Mouse (Mus musculus) cerebellum, postnatal 4 days (tissue): Measurements from ENCODE around the gene Tecr.

Source experiments
- DNase-seq, 2 experiments: peaks; one replicate each; pipeline ENCODE4 v3.0.0; 2022; ENCODE audit warnings: low spot score in 2 of 2, mixed read lengths in 1 of 2

Tecr gene

DNA sequence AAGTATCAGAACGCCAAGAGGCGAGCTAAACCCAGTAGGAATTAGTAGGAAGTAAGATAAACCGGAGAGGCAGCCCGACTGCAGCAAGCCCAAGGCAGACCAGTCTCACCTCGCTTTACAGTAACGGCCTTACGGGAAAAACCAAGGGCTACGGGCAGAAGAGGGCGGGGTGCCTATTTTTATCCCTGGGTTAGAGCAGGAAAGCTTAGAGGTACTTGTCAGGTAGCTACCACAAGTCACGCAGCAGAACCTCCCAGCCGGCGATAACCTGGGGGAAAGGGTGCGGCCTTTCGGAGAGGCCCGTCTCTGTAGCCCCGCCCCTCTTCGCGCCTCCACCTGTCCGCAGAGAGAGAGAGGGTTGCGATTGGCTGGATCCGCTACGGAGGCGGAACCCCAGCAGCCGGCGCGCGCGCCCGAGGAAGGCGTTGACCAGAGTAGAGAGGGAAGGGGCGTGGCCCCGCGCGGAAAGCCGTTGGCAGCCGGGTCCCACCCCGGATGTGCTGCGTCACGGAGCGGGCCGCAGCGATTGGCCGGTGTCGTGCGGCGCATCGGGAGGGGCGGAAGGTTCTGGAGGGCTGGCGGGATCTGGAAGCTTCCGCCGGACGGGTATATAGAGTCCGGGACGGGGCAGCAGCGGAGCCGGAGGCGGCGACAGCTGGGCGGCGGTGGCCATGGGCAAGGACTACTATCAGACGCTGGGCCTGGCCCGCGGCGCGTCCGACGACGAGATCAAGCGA lies at the start of gene Tecr, which contains the start of gene Dnajb1:
Gene Tecr, minus strand, starts transcription at position 311 of the 737 bp plus-strand sequence.
Gene Dnajb1, plus strand, starts transcription at position 533 of the 737 bp plus-strand sequence.
- DNase-seq: peak; percentile 97 to 99

DNA sequence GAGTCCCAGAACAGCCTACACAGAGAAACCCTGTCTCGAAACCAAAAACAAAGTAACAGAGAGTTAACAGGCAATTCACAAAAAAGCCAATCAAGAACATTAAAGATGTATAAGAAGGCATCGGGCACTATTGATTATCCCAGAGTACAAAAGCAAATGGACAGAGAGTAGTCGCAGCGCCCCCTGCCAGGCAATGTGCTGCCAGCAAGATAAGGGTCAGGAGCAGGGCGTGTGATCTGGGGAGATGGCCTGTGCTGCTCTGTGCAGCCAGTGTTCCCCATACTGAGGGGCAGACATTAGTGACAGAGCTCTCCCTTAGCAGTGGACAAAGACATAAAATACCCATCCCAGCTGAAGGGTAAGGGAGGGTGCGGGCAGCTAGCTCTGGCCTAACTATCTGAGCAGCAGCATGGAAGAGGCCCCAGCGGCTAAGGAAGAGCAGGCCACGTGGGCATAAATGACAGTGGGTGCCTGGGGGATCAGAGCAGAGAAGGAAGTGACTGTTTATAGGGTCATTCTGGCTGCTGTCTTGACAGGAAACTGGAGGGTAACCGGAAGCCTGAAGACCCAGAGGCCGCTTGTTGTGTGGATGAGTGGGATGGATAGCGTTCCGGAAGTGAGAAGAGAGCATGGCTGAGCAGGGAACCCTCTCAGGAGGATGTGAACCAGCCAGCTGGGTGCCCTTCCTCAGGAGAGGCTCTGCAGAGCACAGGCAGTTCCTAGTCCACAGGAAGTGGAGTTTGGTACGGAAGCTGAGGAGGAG lies 48.9 kb upstream of the Tecr start:
- DNase-seq: no peak

DNA sequence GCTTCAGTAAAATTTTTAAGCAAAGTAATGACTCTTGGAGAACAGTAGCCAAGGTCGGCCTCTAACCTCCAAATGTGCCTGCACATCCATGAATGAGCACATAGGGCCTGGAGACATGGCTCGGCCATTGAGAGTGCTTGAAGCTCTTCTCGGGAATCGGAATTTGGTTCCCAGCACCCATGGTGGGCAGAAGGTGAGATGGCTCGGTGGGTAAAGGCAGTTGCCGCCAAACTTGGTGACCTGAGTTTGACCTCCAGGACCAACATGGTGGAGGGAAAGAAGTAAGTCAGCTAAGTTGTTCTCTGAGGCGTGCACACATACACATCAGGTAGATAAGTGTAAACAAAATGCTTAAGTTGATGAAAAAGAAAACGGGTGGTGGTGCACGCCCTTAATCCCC lies 48.3 kb upstream of the Tecr start:
- DNase-seq: no peak

DNA sequence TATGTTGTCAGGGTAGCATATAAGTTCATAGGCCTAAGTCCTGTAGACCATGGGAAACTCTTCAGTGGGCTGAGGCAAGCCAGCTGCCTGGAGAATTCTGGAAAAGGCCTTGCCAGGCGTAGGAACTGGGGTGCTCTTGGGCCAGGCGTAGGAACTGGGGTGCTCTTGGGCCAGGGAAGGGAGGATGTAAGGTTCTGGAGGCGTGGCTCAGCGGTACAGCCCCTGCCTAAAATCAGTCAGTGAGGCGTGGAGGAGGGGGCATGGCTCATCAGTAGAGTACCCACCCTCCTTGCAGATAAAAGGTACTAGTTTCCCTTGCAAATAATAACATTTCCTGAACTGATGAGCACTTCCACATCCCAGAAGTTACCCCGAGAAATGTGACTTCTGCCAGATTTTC lies 47.0 kb upstream of the Tecr start:
- DNase-seq: no peak

DNA sequence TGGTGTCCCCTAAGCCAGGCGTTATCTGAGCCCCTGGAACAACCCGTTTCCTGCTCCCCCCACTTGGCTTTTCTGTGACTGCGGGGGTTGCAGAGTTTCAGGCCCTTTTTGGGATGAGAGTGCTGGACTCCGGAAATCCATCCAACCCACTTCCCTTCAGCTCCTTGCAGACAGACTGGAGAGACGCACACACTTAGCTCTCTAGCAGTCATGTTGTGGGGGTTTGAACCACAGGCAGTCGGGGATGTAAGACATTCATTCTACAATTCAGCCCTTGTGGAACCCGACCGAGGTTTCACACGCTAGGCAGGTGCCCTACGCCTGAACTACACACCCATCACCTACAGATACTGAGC lies 45.9 kb upstream of the Tecr start:
- DNase-seq: no peak

DNA sequence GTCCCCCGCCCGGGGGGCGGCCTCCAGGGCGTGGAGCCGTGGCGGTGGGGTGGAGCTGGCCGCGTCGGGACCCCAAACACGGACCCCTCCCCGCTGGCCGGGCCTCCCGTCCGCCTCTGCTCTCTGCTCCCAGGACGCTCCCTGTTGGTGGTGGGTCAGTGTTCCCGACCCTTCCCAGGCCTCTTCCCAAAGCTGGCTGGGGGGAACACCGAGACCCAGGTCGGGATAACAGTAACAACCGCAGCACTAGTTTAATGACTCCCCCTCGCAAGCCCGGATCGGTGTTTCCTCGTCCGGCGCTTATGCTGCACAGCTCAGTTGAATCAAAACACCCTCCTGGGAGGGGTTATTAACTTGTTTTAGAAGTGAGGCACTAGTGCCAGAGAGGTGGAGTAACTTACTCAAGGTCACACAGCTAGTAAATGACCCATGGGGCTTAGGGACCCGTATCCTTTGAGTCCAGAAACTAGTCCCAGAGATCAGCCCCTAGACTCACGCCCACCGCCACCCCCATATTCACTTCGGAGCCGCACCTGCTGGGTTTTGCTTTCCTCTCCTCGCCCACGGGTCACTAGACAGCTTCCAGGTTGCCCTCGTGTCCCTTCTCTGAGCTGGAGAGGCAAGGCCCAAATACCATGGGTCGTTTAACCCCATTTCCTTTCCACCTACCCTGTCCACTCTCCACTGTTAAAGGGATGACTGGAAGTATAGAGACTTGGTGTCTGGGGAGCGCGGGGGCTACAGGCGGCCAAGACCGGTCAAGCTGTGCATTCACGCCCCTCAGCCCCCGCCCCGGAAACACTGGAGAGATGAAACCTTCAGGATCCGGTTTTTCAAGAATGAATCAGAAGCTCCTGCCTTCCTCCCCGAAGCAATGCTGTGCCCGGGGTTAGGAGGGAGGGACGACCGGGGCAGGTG lies 45.2 kb upstream of the Tecr start:
- no peak for DNase-seq

DNA sequence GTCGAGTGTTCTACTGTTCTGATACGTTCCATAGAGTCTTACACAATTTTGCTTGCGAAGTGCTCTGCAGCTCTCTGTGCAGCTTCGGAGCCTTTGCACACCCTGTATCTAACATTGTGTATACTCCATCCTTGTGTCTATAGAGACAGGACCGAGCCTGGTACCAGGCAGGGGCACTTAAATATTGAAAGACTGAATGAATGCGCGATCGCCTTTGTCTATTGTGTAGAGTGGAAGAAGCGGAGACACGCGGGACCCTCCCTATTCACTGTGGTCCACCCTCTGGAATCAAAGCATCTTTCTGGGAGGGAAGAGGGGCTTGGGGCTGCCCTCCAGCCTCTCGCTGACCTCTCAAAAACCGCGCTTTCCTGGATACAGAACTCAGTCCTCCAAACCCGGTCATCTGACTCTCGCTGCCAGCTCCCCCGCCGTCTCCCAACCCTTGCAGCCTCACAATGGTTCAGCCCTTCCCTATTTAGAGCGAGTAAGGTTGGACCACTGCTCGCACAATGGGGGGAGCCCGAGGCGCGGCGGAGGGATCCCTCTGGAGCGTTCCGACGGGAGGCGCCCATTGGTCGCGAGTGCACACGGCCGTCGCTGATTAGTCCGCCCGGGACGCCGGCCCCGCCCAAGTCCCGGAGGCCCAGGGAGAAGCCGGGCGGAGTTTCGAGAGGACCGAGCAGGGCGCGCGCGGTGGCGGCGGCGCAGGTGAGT lies 44.4 kb upstream of the Tecr start, which contains the start of gene Gipc1:
Gene Gipc1, plus strand, starts transcription at position 648 of the 714 bp plus-strand sequence.
- peak; percentile 84 to 94 for DNase-seq

DNA sequence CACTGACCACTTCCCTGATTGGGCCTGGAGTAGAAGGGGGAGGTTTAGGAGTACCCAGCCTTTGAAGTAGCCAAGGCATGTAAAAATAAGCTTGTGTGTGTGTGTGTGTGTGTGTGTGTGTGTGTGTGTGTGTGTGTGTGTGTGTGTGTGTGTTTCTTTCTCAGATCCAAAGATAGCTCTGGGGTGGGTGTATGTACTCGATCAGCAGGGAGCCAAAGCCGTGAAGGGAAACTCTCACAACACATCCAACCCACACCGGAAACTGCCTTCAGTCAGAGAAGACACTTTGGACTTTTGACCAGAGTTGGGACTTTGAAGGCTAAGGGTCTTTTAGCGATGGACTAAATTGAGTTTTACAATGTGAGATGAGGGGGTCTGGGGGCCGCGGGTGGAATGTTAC lies 41.9 kb upstream of the Tecr start:
- no peak for DNase-seq

DNA sequence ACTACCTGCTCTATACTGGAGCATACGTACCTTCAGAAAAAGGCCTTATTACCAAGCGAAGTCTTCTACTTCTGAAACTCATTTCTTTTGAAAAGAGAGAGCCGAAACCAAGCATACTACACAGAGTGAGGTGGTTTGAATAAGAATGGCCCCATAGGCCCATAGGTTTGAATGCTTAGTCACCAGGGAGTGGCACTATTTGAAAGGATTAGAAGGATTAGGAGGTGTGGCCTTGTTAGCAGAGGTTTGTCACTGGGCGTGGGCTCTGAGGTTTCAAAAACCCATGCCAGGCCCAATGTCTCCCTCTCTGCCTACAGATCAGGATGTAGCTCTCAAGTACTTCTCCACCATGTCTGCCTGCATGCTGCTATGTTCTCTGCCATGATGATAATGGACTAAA lies 40.3 kb upstream of the Tecr start:
- DNase-seq: no peak

DNA sequence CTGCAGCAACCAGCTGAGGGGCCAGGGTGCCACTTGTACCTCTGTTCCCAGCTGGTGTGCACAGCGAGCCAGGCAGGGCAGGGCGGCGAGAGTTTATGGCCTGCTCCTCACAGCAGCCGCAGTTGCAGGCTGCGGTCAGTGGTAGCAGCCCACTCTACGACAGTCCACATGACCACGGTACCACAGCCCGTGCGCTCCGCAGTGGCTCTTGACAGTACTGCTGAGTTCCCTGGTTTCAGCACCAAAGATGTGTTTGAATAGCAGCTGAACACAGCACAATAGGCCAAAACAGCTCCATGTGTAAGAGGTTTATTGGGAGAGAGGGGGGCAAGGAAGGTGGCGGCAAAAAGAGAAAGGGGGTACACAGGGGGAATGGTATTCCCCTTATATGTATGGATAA lies 39.7 kb upstream of the Tecr start:
- DNase-seq: no peak

DNA sequence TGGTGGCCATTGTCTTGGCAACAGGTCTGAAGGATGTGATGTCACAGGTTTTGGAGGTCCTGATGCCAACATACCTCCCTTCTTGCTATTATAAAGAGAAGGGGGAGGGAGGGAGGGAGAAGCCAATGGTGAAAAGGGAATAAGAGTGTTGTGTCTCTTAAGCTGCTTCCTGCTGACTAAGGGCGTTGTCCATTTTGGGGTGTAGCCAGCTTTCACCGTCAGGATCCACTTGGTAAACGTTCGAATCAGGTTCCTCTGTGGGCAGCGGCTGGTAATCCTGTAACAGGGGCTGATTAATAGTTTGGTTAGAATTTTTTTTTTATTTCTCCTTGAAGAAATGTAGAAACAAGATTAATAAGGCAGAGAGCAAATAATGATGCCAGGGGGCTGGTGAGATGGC lies 31.9 kb upstream of the Tecr start:
- DNase-seq: no peak

DNA sequence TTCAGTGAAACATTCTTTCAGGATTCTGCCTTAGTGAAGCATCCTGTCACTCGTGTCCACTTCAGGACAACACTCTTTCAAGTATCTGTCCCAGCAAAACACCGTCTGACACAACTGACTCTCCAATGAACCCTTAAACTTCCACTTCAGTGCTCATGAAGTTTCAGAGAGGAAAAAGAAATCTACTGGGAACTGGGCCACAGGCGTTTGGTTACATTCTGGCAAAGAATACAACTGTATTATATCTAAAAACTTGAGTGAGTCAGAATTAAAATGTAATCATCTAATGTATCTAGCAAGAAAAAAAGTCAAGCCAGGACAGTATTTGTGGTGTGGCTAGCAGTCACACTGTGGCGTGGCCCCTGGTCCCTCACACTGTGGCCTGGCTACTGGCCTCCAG lies 31.1 kb upstream of the Tecr start:
- DNase-seq: no peak

DNA sequence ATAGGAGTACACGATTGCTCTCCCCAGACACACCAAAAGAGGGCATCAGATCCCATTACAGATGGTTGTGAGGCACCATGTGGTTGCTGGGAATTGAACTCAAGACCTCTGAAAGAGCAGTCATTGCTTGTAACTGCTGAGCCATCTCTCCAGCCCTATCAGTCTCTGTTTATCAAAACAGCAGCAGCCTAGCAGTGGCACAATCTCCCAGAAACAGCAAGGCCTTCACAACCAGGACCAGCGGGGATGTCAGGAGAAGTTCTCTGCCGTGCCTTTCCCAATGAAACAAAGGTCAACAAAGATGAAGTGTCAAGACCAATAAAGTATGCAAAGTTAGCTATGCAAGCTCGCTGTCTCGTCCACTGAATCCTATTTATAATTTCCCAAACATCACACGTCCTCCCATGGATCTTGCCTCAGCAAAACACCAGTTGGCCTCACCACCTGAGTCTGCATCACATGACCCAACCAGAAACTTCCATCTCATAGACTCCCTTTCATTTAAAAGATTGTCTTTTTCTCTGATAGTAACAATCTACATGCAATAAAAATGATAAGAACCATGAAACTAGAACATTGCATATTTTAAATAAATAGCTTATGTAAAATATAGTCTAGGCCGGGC lies 24.4 kb upstream of the Tecr start:
- DNase-seq: no peak

DNA sequence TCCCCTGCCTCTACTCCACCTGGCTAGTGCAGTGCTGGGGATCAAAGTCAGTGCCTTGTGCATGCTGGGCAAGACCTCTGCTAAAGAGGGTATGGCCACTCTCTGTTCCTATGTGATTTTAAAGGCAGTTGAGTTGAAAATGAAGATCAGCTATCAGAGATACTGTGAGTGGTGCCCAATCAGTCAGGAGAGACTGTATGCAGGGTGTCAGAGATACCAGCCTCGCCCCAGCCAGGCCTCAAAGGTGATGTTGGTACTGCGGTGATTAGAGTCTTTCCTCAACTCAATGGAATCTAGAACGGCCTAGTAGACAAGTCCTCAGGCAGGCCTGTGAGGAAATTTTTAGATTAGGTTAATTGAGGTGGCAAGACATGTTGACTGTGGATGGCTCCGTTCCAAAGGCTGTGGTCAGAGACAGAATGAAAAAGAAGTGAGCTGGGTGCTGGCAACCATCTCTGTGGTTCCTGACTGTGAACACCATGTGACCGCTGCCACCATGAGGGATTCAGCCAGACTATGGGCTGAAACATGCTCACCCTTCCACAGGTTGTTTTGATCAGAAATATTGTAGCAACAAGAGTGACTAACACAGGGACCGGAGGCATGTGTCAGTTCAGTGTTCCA lies 18.0 kb upstream of the Tecr start:
- DNase-seq: no peak

DNA sequence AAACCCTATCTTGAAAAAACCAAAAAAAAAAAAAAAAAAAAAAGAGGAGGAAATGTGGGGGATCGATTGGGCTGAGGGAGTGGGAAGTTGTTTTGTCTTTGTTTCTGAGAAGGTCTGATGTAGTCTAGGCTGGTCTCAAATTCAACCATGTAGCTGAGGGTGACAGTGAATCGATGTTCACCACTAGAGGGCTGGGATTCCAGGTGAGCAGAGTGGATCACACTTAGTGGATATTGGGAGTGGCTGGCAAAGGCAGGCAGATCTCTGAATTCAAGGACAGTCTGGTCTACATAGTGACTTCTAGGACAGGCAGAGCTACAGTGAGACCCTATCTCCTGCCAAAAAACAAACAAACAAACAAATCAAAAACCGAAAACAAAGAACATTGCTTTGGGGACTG lies 17.0 kb upstream of the Tecr start:
- no peak for DNase-seq

DNA sequence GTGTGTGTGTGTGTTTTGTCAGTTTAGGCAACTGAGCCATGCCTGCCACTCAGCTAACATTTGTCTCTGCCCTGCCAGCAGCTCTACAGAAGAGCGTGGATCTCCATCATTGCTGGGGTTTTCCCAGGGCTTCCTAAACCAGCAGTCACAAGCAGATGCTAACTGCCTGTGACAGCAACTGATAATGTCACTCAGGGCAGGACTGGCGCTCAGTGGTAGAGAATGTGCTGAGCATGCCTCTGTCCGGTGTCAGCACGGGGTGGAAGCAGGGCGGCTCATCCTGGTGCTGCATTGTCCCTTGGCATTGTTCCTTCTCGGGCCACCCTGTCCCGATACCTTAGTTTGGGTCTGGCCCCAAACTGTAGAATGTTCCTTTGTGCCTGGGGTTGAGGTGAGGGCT lies 15.8 kb upstream of the Tecr start:
- no peak for DNase-seq

DNA sequence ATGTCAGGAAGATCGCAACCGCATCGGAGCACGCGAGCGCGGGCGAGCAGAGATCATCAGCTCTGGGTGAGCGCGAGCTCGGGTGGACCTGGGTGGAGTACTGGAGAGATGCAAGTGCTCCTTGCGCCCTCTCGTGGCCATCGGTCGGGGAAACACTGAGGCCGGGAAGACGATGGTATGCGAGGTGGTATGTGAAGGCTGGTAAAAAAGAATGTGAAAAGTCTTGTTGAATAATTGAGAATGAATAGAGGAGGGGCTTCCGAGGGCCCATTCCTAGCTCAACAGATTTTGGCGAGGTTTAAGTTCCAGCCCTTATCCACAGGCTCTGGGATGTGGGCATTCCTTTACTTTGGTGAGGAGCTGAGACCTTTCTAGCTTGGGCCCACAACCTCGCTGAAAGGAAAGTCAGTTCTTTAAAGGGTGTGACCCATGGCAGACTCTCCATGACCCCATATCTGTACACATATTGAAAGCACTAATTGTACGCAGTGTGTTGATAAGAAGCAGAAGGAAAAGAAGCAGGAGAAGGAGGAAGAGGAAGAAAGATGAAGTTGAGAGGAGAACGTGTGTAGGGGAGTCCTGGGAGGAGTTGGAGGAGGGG lies 14.7 kb upstream of the Tecr start:
- peak; percentile 75 to 88 for DNase-seq

DNA sequence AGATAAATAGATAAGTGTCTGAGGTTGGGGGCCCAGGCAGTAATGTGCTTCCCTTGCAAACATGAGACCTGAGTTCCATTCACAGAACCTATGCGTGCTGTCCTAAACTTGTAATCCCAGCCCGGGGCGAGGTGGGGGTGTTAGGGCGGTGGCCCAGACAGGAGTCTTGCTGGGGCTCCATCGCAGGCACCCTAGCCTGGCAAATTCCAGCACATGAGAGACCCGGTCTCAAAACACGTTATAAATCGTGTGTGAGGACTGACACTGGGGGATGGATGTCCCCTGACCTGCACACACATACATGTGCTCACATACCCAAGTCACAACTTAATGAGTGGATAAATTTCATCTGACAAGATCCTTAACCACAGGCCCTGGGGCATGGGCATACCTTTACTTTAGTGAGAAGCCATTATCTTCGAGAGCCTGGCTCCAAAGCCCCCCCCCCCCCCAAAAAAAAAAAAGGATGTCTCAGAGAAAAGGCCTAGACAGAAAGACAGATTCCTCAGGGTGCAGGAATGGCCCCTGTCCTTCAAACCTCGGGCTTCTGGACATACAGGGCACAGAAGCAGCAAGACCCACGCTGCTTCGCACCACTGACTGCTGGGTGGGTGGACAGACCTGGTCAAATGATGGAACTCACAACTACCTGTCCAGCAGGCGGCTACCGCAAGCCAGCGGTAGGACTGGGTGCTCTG lies 14.1 kb upstream of the Tecr start:
- DNase-seq: no peak

DNA sequence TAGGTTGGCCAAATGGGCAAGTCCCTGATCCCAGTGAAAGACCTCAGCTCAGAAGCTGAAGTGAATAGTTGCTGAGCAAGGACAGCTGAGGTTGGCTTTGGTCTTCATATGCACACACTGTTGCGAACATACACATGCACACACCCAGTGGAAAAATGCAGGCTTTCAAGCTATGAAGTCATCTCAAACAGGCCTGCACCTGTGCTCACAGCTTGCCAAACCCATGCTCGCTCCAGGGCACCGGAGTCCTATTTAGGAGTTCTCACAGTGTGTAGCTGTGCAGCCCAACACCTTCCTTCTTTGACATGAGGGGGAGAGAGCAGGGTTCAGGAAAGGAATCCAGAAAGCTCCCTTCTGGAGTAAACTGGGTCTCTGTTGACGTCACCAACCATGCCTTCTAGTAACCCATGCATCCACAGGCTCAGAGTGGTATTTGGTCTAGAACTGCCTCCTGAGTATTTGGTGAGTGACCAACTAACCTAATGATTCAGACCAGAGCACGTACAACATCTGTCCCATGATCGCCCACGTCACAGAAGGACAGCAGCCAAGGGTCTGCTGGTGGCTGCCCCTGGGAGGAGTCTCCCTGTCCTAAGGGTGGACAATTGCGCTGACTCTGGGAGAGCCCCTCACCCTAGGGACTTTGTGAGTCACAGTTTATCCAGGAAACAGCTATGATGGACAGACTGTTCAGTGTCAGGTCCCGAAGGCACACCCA lies 12.0 kb upstream of the Tecr start:
- no peak for DNase-seq
